Mouse (Mus musculus): ENCODE data around the gene Cyp2a4. TPM values are rescaled to one million over a fixed set of nuclear protein-coding genes. Genes with fewer than 3 reads are reported as not detected.
"Not testable (repeated sequence)": the region's sequence is repeated elsewhere in the genome, so short reads cannot be mapped to it uniquely, and the experiment has no call there.

Cyp2a4 gene
- polyA plus RNA-seq (2014; fragmentation: Nextera tagmentation; extraction: Ambion mirVana) = not detected in 2 replicates

DNA sequence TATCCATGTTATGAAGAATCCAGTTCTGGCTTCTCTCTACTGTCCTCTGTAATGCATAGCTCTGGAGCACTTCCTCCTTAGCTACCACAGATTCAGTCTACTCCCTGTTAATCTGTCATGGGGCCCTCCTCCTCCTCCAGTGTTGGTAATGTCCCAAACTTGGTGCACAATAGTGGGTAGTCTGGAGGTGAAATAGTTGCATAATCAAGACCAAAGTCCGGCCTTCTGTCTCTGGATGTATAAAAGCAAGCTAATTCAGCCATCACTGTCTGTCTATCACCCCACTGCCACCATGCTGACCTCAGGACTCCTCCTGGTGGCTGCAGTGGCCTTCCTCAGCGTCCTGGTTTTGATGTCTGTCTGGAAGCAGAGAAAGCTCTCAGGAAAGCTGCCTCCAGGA lies at the start of gene Cyp2a4:
TSS of gene Cyp2a4 (plus strand) at position 244 of the 400 bp plus-strand sequence.
- not testable (repeated sequence) for H3K4me3 ChIP-seq (replicated peaks; ENCODE audit: low read length); H3K9ac ChIP-seq; H3K36me3 ChIP-seq (replicated peaks; ENCODE audit: control insufficient read depth, insufficient read depth); DNase-seq (ENCODE audit: low spot score); H3K27ac ChIP-seq; H3K4me2 ChIP-seq (replicated peaks); H3K4me1 ChIP-seq (replicated peaks; ENCODE audit: control insufficient read depth, insufficient read depth, low read length); H3K9me3 ChIP-seq (ENCODE audit: control insufficient read depth, low read length); H3K27me3 ChIP-seq (ENCODE audit: control insufficient read depth, insufficient read depth, low read length); ATAC-seq (ENCODE audit: low FRiP score)
- 54% methylated on average over 2 of the region's 2 CpGs for WGBS

DNA sequence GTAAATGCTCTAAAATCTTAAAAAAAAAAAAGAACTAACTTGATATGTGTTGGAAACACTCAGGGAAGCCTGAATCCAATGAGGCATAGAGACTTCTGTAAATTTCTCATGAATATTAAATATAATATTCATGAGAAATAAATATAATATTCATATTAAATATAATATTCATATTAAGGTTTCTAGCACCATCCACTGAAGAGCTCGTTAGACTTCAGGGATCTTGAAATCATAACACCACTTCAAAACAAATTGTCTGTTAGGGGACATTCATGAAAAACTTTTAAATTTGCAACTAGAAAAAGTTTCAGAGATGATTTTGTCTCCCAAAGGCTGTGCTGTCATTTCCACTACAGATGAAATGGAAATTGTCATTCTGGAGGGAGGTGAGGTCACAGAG lies 46.9 kb upstream of the Cyp2a4 start, which contains the start of gene Vmn1r184:
TSS of gene Vmn1r184 (plus strand) at position 301 of the 400 bp plus-strand sequence.
- not testable (repeated sequence) for H3K4me1 ChIP-seq (replicated peaks; ENCODE audit: control insufficient read depth, insufficient read depth, low read length); H3K36me3 ChIP-seq (replicated peaks; ENCODE audit: control insufficient read depth, insufficient read depth); DNase-seq (ENCODE audit: low spot score); H3K9ac ChIP-seq; H3K27ac ChIP-seq; H3K9me3 ChIP-seq (ENCODE audit: control insufficient read depth, low read length); H3K4me3 ChIP-seq (replicated peaks; ENCODE audit: low read length); H3K27me3 ChIP-seq (ENCODE audit: control insufficient read depth, insufficient read depth, low read length); H3K4me2 ChIP-seq (replicated peaks); ATAC-seq (ENCODE audit: low FRiP score)
- WGBS = 88% methylated on average over 1 of the region's 1 CpGs

DNA sequence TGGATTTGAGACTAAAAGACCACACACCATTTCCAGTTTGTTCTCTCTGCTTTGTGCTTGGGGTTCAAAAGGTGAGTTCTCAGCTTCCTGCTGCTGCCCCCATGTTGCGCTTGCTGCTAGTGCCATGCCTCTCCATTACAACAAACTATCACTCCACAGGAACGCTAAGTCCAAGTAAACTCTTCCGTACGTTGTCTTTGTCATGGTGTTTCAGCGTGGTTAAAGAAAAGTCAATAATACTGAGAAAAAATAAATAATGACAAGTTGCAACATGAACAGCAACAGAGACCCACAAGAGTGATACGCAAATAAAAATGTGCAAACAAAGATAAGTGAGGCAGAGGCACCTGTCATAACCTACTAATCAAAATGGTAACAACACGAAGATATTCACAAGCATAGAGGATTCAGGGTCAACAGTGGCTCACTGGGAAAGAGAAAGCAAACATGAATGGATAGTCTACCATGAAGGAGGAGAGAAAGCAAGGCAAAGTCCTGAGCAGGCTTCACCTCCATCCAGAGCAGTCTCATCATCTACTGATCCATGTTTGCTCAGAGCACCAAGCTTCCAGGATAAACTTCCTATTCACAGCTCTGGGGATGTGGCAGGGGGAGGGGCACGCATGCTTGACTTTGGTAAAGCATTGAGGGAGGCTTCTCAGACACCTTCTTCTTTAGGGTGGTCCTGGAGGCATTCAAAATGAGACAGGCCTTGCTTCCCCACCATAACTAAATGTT lies 3.4 kb upstream of the Cyp2a4 start:
- H3K4me3 ChIP-seq (replicated peaks; ENCODE audit: low read length); H3K4me2 ChIP-seq (replicated peaks); H3K9ac ChIP-seq; H3K36me3 ChIP-seq (replicated peaks; ENCODE audit: control insufficient read depth, insufficient read depth); H3K27ac ChIP-seq; H3K27me3 ChIP-seq (ENCODE audit: control insufficient read depth, insufficient read depth, low read length); H3K9me3 ChIP-seq (ENCODE audit: control insufficient read depth, low read length); DNase-seq (ENCODE audit: low spot score); H3K4me1 ChIP-seq (replicated peaks; ENCODE audit: control insufficient read depth, insufficient read depth, low read length); ATAC-seq (ENCODE audit: low FRiP score): not testable (repeated sequence)
- 87% methylated on average over 8 of the region's 8 CpGs for WGBS

DNA sequence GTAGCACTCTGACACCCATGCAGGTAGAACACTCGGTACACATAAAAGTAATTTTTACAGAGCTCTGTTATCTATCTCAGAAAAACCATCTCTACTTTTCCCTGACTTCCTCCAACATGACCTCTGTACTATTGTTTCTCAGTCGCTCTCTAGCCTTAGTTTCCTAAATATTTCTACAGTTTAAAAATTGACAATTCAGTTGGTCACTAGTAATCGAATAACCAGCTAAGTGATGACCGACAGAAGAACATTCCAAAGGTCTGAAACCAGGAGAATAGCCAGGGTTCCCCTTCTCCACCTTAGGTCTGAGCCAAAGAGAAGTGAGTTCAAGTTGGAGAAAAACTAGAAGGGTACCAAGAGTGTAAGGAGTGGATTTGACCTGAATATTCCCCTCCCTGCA lies 4.8 kb downstream of the Cyp2a4 start:
- H3K27me3 ChIP-seq (ENCODE audit: control insufficient read depth, insufficient read depth, low read length); H3K9me3 ChIP-seq (ENCODE audit: control insufficient read depth, low read length); H3K4me1 ChIP-seq (replicated peaks; ENCODE audit: control insufficient read depth, insufficient read depth, low read length); H3K36me3 ChIP-seq (replicated peaks; ENCODE audit: control insufficient read depth, insufficient read depth); H3K9ac ChIP-seq; H3K4me3 ChIP-seq (replicated peaks; ENCODE audit: low read length); H3K27ac ChIP-seq; H3K4me2 ChIP-seq (replicated peaks); ATAC-seq (ENCODE audit: low FRiP score); DNase-seq (ENCODE audit: low spot score): not testable (repeated sequence)
- 78% methylated on average over 4 of the region's 4 CpGs for WGBS

DNA sequence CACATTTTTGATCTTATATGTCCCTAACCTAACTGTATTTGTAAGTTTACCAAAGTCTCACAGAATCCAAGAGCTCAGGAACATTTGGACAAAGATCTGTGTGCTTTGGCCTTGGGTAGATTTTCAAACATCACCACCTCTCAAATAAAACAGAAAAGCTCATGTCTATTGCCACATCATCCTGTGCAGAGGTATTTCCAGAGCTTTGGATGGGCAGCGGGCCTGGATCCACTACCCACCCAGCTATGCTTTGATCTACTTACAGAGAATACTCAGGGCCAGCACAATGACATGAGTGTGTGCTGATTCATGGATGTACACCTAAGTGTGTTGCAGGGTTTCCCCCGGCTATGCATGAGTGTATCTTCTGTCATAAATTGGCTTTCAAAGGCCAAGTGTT lies 8.2 kb downstream of the Cyp2a4 start:
- not testable (repeated sequence) for H3K4me2 ChIP-seq (replicated peaks); H3K9ac ChIP-seq; H3K9me3 ChIP-seq (ENCODE audit: control insufficient read depth, low read length); ATAC-seq (ENCODE audit: low FRiP score); H3K4me3 ChIP-seq (replicated peaks; ENCODE audit: low read length); H3K27ac ChIP-seq; H3K27me3 ChIP-seq (ENCODE audit: control insufficient read depth, insufficient read depth, low read length); DNase-seq (ENCODE audit: low spot score); H3K4me1 ChIP-seq (replicated peaks; ENCODE audit: control insufficient read depth, insufficient read depth, low read length); H3K36me3 ChIP-seq (replicated peaks; ENCODE audit: control insufficient read depth, insufficient read depth)
- WGBS = 90% methylated on average over 2 of the region's 2 CpGs

DNA sequence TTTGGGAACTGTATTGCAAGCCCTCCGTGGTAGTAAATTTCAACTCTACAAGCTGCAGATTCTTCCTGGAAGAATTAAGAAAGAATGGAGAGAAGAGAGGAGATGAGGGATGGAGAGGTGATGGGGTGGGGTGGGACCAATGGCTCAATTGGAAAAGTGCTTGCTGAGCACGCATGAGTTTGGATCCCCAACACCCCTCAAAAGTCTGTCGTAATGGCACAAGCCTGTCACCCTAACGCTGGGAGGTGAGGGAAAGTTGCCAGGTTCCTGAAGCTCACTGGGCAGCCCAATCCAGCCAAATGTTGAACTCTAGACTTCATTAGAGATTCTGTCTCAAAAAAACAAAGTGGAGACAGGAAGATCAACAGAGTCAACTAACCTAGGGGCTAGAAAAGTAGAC lies 8.8 kb downstream of the Cyp2a4 start:
- 92% methylated on average over 4 of the region's 4 CpGs for WGBS

DNA sequence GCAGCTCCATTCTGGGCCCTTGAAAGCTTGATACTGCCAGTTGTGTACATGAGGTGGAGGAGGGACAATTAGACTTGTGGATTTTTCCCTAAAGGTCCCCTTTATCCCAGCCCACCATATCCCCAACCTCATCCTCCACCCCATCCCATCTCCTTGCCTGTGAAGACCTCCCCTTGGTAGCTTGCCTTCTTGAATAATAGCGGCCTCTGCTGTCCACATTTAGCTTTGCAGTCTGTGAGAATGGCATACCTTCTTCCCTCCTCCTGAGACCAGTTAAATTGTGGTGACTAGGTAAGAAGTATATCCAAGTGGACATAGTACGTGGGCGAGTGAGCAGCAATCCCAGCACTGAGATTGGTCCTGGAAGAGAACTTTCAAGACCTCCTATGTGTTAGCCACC lies 13.4 kb downstream of the Cyp2a4 start:
- not testable (repeated sequence) for DNase-seq (ENCODE audit: low spot score); ATAC-seq (ENCODE audit: low FRiP score); H3K9me3 ChIP-seq (ENCODE audit: control insufficient read depth, low read length); H3K36me3 ChIP-seq (replicated peaks; ENCODE audit: control insufficient read depth, insufficient read depth); H3K4me1 ChIP-seq (replicated peaks; ENCODE audit: control insufficient read depth, insufficient read depth, low read length); H3K27ac ChIP-seq; H3K4me2 ChIP-seq (replicated peaks); H3K9ac ChIP-seq; H3K27me3 ChIP-seq (ENCODE audit: control insufficient read depth, insufficient read depth, low read length); H3K4me3 ChIP-seq (replicated peaks; ENCODE audit: low read length)
- WGBS = 67% methylated on average over 3 of the region's 3 CpGs

More for the DNA sequence above, 8.8 kb downstream of the Cyp2a4 start:
- not testable (repeated sequence) for H3K9me3 ChIP-seq (ENCODE audit: control insufficient read depth, low read length); ATAC-seq (ENCODE audit: low FRiP score); H3K27ac ChIP-seq; H3K27me3 ChIP-seq (ENCODE audit: control insufficient read depth, insufficient read depth, low read length); H3K4me1 ChIP-seq (replicated peaks; ENCODE audit: control insufficient read depth, insufficient read depth, low read length); DNase-seq (ENCODE audit: low spot score); H3K9ac ChIP-seq; H3K4me3 ChIP-seq (replicated peaks; ENCODE audit: low read length); H3K36me3 ChIP-seq (replicated peaks; ENCODE audit: control insufficient read depth, insufficient read depth); H3K4me2 ChIP-seq (replicated peaks)

DNA sequence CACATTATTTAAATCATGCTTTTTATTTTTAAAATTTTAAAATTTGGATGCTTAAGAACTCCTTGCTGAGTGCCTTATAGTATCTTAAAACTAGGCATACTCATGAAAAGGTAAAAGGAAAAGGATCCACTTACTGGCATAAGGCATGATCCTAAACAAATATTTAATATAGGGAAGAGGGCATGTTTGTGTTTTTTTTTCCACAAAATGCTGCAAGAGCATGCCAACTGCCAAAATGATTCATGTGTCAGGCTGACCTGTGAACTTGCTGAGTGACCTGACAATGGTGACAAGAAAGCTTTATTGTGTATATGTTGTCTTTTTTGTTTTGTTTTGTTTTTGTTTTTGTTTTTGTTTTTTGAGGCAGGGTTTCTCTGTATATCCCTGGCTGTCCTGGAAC lies 43.2 kb downstream of the Cyp2a4 start:
- H3K27ac ChIP-seq; H3K27me3 ChIP-seq (ENCODE audit: control insufficient read depth, insufficient read depth, low read length); ATAC-seq (ENCODE audit: low FRiP score); H3K4me1 ChIP-seq (replicated peaks; ENCODE audit: control insufficient read depth, insufficient read depth, low read length); DNase-seq (ENCODE audit: low spot score); H3K9ac ChIP-seq; H3K4me3 ChIP-seq (replicated peaks; ENCODE audit: low read length); H3K9me3 ChIP-seq (ENCODE audit: control insufficient read depth, low read length); H3K36me3 ChIP-seq (replicated peaks; ENCODE audit: control insufficient read depth, insufficient read depth); H3K4me2 ChIP-seq (replicated peaks): not testable (repeated sequence)

DNA sequence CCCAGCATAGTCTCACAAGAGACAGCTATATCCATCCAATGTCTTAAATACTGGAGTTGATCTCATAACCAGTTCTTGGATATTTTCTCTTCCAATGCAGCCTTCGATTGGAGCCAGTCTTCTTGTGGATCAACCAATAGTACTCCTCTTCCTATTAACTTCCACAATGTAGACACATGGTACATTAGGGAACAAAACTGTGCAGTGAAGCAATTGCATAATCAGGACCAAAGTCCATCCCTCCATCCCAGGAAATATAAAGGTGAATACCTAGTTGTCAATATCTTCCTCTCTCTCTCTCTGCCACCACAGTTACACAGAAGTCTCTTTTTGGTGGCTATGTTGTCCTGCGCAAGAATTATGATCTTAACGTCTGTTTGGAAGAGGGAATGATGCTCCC lies 45.3 kb downstream of the Cyp2a4 start:
- DNase-seq (ENCODE audit: low spot score) = not testable (repeated sequence)

DNA sequence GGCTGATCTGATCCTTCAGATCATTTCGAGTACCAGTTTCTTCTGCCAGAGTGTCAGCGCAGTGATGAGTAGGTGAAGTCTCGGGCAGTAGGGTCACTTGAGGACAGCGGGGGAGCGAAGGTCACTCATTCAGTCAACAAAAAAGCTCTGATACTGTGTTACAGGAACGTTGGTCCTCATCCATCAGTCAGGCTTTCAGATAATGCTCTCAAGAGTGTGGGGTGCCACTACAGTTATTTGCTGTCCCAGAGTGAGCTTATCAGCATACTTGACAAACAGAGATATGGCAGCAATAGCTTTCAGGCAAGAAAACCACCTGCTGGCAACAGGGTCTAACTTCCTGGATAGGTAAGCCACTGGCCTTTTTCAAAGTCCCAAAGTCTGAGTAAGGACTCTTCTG lies 49.8 kb downstream of the Cyp2a4 start:
- WGBS = 91% methylated on average over 5 of the region's 6 CpGs

More for the DNA sequence above, 45.3 kb downstream of the Cyp2a4 start:
- H3K27me3 ChIP-seq (ENCODE audit: control insufficient read depth, insufficient read depth, low read length); H3K9ac ChIP-seq; H3K4me1 ChIP-seq (replicated peaks; ENCODE audit: control insufficient read depth, insufficient read depth, low read length); ATAC-seq (ENCODE audit: low FRiP score); H3K4me2 ChIP-seq (replicated peaks); H3K36me3 ChIP-seq (replicated peaks; ENCODE audit: control insufficient read depth, insufficient read depth); H3K27ac ChIP-seq; H3K9me3 ChIP-seq (ENCODE audit: control insufficient read depth, low read length); H3K4me3 ChIP-seq (replicated peaks; ENCODE audit: low read length): not testable (repeated sequence)
- WGBS = 93% methylated on average over 2 of the region's 3 CpGs

More for the DNA sequence above, 49.8 kb downstream of the Cyp2a4 start:
- H3K9me3 ChIP-seq (ENCODE audit: control insufficient read depth, low read length); H3K36me3 ChIP-seq (replicated peaks; ENCODE audit: control insufficient read depth, insufficient read depth); H3K4me1 ChIP-seq (replicated peaks; ENCODE audit: control insufficient read depth, insufficient read depth, low read length); H3K27me3 ChIP-seq (ENCODE audit: control insufficient read depth, insufficient read depth, low read length); H3K4me2 ChIP-seq (replicated peaks); ATAC-seq (ENCODE audit: low FRiP score); H3K27ac ChIP-seq; H3K4me3 ChIP-seq (replicated peaks; ENCODE audit: low read length); DNase-seq (ENCODE audit: low spot score); H3K9ac ChIP-seq: not testable (repeated sequence)

Data from hindbrain, embryonic 14.5 days (tissue).